Mouse (Mus musculus): Measurements from ENCODE around the gene Msh2. TPM values are rescaled to one million over a fixed set of nuclear protein-coding genes. Genes with fewer than 3 reads are reported as not detected.

Msh2 gene
- polyA plus RNA-seq, 1 experiment = 0.43 TPM

GRCm38 (mm10) chr17:87744985-87745925 is 73.1 kb downstream of the Msh2 start:
- Histone ChIP-seq H3K9me3 (ENCODE audit: control insufficient read depth, low read length) (peaks cover 17% of the 10 kb centered on the region; the same call in 1 of the 2 replicates), H3K4me1 (ENCODE audit: control insufficient read depth) (peaks cover 2% of the 10 kb centered on the region), H3K36me3 (ENCODE audit: control insufficient read depth) (no peaks in the 10 kb centered on the region), H3K4me3 (replicated peaks) (peak overlapping the region; percentile 40), H3K27me3 (ENCODE audit: control insufficient read depth) (peaks cover 48% of the 10 kb centered on the region)
- TF ChIP-seq TAL1 (IDR thresholded peaks at IDR 0.05; ENCODE audit: low read length) (no peak), GATA1 (IDR thresholded peaks at IDR 0.05; ENCODE audit: low read length) (no peak)

DNA sequence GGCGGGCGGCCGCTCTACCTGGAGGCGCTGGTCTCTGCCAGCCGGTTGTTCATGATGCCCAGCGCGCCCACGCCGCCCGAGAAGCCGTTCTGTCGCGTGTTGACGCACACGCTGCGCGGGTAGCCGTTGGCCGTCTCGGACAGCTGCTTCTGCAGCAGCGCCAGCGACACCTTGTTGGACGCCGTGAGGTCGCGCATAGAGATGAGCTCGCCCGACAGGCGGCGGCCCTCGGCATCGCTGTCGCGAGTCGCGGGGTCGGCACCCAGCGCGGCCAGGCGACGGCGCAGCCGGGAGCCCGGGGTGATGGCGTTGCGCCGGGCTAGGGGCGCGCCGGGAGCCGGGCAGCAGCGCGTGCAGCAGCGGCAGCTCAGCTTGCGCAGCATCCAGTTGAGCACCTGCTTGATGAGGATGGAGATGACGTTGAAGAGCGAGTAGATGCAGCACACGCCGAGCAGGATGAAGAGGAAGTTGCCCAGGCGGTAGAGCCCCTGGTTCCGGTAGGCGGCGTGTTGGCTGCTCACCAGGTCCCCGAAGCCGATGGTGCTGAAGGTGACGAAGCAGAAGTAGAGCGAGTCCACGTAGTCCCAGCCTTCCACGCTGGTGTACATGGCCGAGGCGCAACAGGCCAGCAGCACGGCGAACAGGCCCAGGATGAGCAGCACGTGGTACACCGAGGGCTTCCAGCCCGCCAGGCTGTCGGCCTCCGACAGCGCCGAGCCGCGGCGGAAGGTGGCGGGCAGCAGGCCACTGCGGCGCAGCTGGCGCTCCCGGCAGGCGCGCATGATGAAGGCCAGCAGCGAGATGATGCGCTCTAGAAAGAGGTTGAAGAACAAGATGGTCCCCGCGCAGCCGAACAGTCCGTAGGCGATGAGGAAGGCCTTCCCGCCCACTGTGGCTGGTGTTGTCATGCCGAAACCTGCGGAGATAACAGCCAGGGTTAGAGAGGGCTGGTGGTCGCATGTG is 74.1 kb downstream of the Msh2 start:
- peak overlapping the region; percentile 40 for H3K4me3 ChIP-seq (replicated peaks)

DNA sequence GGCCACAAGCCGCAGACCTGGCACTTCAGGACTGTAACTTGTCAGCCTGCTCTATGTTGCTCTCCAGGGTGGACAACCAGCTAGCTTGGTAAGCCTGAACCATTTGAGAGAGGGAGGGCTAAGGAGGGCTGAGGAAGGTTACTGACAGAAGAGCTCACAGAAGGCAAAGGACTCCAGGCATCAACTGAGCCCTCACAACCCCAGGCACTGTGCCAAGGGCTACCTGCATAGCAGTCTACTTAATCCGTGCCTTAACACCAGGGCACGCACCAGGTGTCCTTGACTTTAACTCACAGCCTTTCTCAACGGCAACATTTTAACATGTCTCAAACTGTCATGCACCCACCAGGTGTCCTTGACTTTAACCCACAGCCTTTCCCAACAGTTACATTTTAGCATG is 88.2 kb downstream of the Msh2 start:
- no peaks in the 10 kb centered on the region for H3K36me3 ChIP-seq (ENCODE audit: control insufficient read depth)
- no peak for TF ChIP-seq TAL1 (IDR thresholded peaks at IDR 0.05; ENCODE audit: low read length)
- TF ChIP-seq GATA1 (IDR thresholded peaks at IDR 0.05; ENCODE audit: low read length) = no peak
- H3K4me1 ChIP-seq (ENCODE audit: control insufficient read depth) = no peaks in the 10 kb centered on the region
- no peaks in the 10 kb centered on the region for H3K9me3 ChIP-seq (ENCODE audit: control insufficient read depth, low read length)
- no peaks in the 10 kb centered on the region for H3K27me3 ChIP-seq (ENCODE audit: control insufficient read depth)
- no peak overlapping the region for H3K4me3 ChIP-seq (replicated peaks)

More for the DNA sequence above, 74.1 kb downstream of the Msh2 start:
- H3K36me3 ChIP-seq (ENCODE audit: control insufficient read depth) = no peaks in the 10 kb centered on the region
- TF ChIP-seq GATA1 (IDR thresholded peaks at IDR 0.05; ENCODE audit: low read length) = no peak
- no peak for TF ChIP-seq TAL1 (IDR thresholded peaks at IDR 0.05; ENCODE audit: low read length)
- peaks cover 2% of the 10 kb centered on the region for H3K4me1 ChIP-seq (ENCODE audit: control insufficient read depth)
- H3K9me3 ChIP-seq (ENCODE audit: control insufficient read depth, low read length) = peaks cover 17% of the 10 kb centered on the region; the same call in 1 of the 2 replicates
- peaks cover 48% of the 10 kb centered on the region for H3K27me3 ChIP-seq (ENCODE audit: control insufficient read depth)

DNA sequence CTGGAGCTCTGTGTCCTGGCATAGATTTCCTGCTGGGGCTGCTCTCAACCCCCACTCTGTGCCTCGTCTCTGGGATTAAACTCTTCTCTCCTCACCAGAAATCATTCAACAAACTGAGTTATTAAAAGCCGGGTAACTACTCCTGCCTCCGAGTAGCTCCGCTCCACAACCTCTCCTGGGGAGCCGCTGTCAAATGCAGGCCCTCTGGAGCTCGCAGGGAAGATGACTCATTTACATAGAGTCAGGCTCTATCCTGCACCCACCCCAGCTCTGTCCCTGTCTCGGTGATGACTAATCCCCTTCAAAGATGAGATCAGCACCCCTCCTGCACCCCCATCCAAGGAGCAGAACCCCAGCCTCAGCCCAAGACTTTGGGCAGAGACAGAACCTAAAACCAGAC is 91.0 kb downstream of the Msh2 start:
- no peaks in the 10 kb centered on the region for H3K9me3 ChIP-seq (ENCODE audit: control insufficient read depth, low read length)
- no peaks in the 10 kb centered on the region for H3K4me1 ChIP-seq (ENCODE audit: control insufficient read depth)
- H3K27me3 ChIP-seq (ENCODE audit: control insufficient read depth) = no peaks in the 10 kb centered on the region
- TF ChIP-seq GATA1 (IDR thresholded peaks at IDR 0.05; ENCODE audit: low read length) (no peak), TAL1 (IDR thresholded peaks at IDR 0.05; ENCODE audit: low read length) (no peak)
- no peaks in the 10 kb centered on the region for H3K36me3 ChIP-seq (ENCODE audit: control insufficient read depth)
- no peak overlapping the region for H3K4me3 ChIP-seq (replicated peaks)

DNA sequence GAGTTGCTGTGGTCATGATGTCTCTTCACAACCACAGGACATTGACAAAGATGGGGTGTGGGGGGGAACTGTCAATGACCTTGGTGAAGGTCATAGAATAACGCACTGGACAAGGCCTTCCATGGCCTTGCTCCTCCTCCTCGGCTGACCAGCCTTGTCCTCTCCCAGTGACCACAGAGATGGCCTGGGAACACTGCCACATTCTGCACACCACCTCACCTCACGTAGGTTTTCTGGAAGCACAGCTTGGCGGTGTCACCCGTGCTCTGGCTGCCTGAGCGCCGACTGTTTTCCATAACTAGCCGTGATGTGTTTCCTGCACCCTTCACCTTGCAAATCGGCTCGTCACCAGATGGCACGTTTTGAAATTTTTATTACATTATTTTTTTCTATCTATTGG is 92.9 kb downstream of the Msh2 start:
- Histone ChIP-seq H3K36me3 (ENCODE audit: control insufficient read depth) (no peaks in the 10 kb centered on the region), H3K4me1 (ENCODE audit: control insufficient read depth) (no peaks in the 10 kb centered on the region), H3K9me3 (ENCODE audit: control insufficient read depth, low read length) (no peaks in the 10 kb centered on the region), H3K27me3 (ENCODE audit: control insufficient read depth) (no peaks in the 10 kb centered on the region), H3K4me3 (replicated peaks) (no peak overlapping the region)
- TF ChIP-seq GATA1 (IDR thresholded peaks at IDR 0.05; ENCODE audit: low read length) (no peak), TAL1 (IDR thresholded peaks at IDR 0.05; ENCODE audit: low read length) (no peak)

DNA sequence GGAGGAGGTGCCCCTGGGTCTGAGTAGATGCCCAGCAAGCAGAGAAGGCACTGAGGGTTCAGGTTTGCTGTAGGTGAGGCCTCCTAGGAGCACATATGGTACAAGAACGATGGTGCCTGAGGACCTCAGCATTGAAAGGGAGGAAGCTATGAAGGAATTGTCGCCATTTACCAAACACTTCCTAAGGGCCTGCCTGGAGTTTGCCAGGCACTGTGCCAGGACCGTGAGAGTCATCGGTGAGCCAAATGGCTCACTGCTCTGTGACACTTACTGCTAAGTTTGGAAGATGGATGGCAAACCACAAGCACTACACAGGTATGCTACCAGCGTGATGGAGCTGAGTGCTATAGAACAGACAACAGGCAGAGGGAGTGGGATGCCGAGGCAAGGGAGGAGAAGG is 94.8 kb downstream of the Msh2 start:
- Histone ChIP-seq H3K9me3 (ENCODE audit: control insufficient read depth, low read length) (no peaks in the 10 kb centered on the region), H3K4me3 (replicated peaks) (no peak overlapping the region), H3K36me3 (ENCODE audit: control insufficient read depth) (no peaks in the 10 kb centered on the region), H3K4me1 (ENCODE audit: control insufficient read depth) (no peaks in the 10 kb centered on the region), H3K27me3 (ENCODE audit: control insufficient read depth) (no peaks in the 10 kb centered on the region)
- no peak for TF ChIP-seq TAL1 (IDR thresholded peaks at IDR 0.05; ENCODE audit: low read length)
- no peak for TF ChIP-seq GATA1 (IDR thresholded peaks at IDR 0.05; ENCODE audit: low read length)

- no peak overlapping the region for H3K4me3 ChIP-seq (replicated peaks)
- no peak for TF ChIP-seq GATA1 (IDR thresholded peaks at IDR 0.05; ENCODE audit: low read length)
- H3K9me3 ChIP-seq (ENCODE audit: control insufficient read depth, low read length) = no peaks in the 10 kb centered on the region
- no peaks in the 10 kb centered on the region for H3K4me1 ChIP-seq (ENCODE audit: control insufficient read depth)
- H3K27me3 ChIP-seq (ENCODE audit: control insufficient read depth) = no peaks in the 10 kb centered on the region
- no peaks in the 10 kb centered on the region for H3K36me3 ChIP-seq (ENCODE audit: control insufficient read depth)
Observed at GRCm38 (mm10) chr17:87770766-87771165, 98.6 kb downstream of the Msh2 start.

DNA sequence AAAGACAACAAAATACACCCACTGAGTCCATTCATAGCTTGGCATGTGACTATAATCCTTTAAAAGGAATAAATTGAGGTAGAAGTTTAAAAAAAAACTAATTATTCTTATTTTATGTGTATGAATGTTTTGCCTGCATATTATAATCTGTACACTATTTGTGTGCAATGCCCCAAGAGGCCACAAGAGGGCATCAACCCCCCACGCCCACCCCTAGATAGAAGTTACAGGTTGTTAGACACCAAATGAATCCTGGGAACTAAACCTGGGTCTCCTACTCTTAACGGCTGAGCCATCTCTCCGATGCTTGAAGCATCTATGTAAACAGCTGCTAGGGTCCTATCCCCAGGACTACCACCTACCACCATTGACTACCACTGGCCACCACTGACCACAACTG is 101.0 kb downstream of the Msh2 start:
- Histone ChIP-seq H3K4me1 (ENCODE audit: control insufficient read depth) (no peaks in the 10 kb centered on the region), H3K36me3 (ENCODE audit: control insufficient read depth) (no peaks in the 10 kb centered on the region), H3K4me3 (replicated peaks) (no peak overlapping the region), H3K9me3 (ENCODE audit: control insufficient read depth, low read length) (no peaks in the 10 kb centered on the region), H3K27me3 (ENCODE audit: control insufficient read depth) (no peaks in the 10 kb centered on the region)
- no peak for TF ChIP-seq GATA1 (IDR thresholded peaks at IDR 0.05; ENCODE audit: low read length)
- no peak for TF ChIP-seq TAL1 (IDR thresholded peaks at IDR 0.05; ENCODE audit: low read length)

Other genes starting within 250 kb of the Msh2 start
- not detected in 2 replicates for gene Stpg4, start 244.6 kb upstream of the Msh2 start, polyA plus RNA-seq (2012)
- gene Calm2, start 225.4 kb upstream of the Msh2 start, polyA plus RNA-seq (2012) = 2.3 and 3.2 TPM in 2 replicates
- not detected in 2 replicates for gene Epcam, start 36.4 kb upstream of the Msh2 start, polyA plus RNA-seq (2012)
- 0.02 and 0.05 TPM in 2 replicates for gene Kcnk12, start 125.7 kb downstream of the Msh2 start, polyA plus RNA-seq (2012)
- not detected in 2 replicates for gene Rpl36-ps4, start 248.6 kb downstream of the Msh2 start, polyA plus RNA-seq (2012)